Mouse (Mus musculus): ENCODE results near the gene Nckap5.

GRCm38 (mm10) chr1:126451472-126451871, 379.1 kb downstream of the Nckap5 start:
- no peak for TF ChIP-seq POLR2AphosphoS2 (IDR thresholded peaks at IDR 0.05; ENCODE audit: low read length)
- no peak for TF ChIP-seq CHD1 (IDR thresholded peaks at IDR 0.05; ENCODE audit: low read depth, low read length)
- TF ChIP-seq CTCF (IDR thresholded peaks at IDR 0.05 in 2 of 3, conservative IDR thresholded peaks at IDR 0.05 in 1 of 3; ENCODE audit: control insufficient read depth in 1 of 3, insufficient read depth in 1 of 3, low read depth in 2 of 3, low read length in 3 of 3, poor library complexity in 1 of 3, severe bottlenecking in 1 of 3): no peak
- no peak for TF ChIP-seq ZC3H11A (IDR thresholded peaks at IDR 0.05; ENCODE audit: low read depth, low read length)
- no peak for TF ChIP-seq MAFK (IDR thresholded peaks at IDR 0.05; ENCODE audit: borderline replicate concordance, low read depth, low read length)
- TF ChIP-seq USF1 (IDR thresholded peaks at IDR 0.05; ENCODE audit: low read depth, low read length): no peak
- no peak for TF ChIP-seq E2F4 (IDR thresholded peaks at IDR 0.05; ENCODE audit: borderline replicate concordance, low read depth, low read length)
- no peak for TF ChIP-seq SIN3A (IDR thresholded peaks at IDR 0.05; ENCODE audit: low read length)

Data from MEL (cell line).